Mouse (Mus musculus) stomach, embryonic 14.5 days (tissue): ENCODE data around the gene Kcnip4. TPM values are rescaled to one million over a fixed set of nuclear protein-coding genes. Genes with fewer than 3 reads are reported as not detected.

ENCODE experiments used
- ATAC-seq: fragments of 200-750 bp; cut with Nextera tagmentation; 2 replicates; pipeline ENCODE4 v1.8.0; 2017; ENCODE audit warnings: low read depth, moderate TSS enrichment; ENCODE audit not compliant: insufficient number of reproducible peaks, insufficient read depth, low FRiP score
- H3K27ac ChIP-seq: fragments of 300-500 bp; sonication (generic); 2 replicates; pipeline ENCODE4 v1.5.1; 2014; ENCODE audit warnings: mild to moderate bottlenecking, low read length, moderate library complexity, mixed read lengths
- H3K27me3 ChIP-seq: fragments of 300-500 bp; sonication (generic); 2 replicates; pipeline ENCODE4 v1.6.1; 2014; ENCODE audit warnings: low read length, control low read depth, mixed read lengths; ENCODE audit not compliant: control insufficient read depth, insufficient read depth
- H3K36me3 ChIP-seq: fragments of 300-500 bp; sonication (generic); 2 replicates; pipeline ENCODE4 v1.6.1; 2014; ENCODE audit warnings: mild to moderate bottlenecking, control low read depth, low read length, moderate library complexity, mixed read lengths; ENCODE audit not compliant: control insufficient read depth, insufficient read depth
- H3K4me1 ChIP-seq: fragments of 300-500 bp; sonication (generic); 2 replicates; pipeline ENCODE4 v1.6.1; 2014; ENCODE audit warnings: low read length, control low read depth, mixed read lengths; ENCODE audit not compliant: control insufficient read depth, insufficient read depth
- H3K4me2 ChIP-seq: fragments of 300-500 bp; sonication (generic); replicated peaks from 2 replicates; pipeline ENCODE4 v1.6.1; 2014; ENCODE audit warnings: low read depth, low read length, control low read depth
- H3K4me3 ChIP-seq: fragments of 300-500 bp; sonication (generic); 2 replicates; pipeline ENCODE4 v1.5.1; 2014; ENCODE audit warnings: low read depth, low read length, control low read depth
- H3K9ac ChIP-seq: fragments of 300-500 bp; sonication (generic); replicated peaks from 2 replicates; pipeline ENCODE4 v1.6.1; 2014; ENCODE audit warnings: low read depth, mild to moderate bottlenecking, control low read depth, low read length, moderate library complexity, mixed read lengths
- H3K9me3 ChIP-seq: fragments of 300-500 bp; sonication (generic); 2 replicates; pipeline ENCODE4 v1.6.1; 2016; ENCODE audit warnings: low read depth, low read length, control low read depth; ENCODE audit not compliant: control insufficient read depth
- WGBS: fragments of 180-500 bp; shearing (Covaris S2); extraction: QIAGEN DNeasy Blood & Tissue Kit; methylation state at CpG from one replicate; pipeline ENCODE4 v1.1.7; 2014; 5-methylcytosine and 5-hydroxymethylcytosine counted together
- polyA plus RNA-seq: library from polyadenylated mRNA; unstranded; fragments of >200 nt; fragmentation: Nextera tagmentation; extraction: Ambion mirVana; gene quantifications from 2 replicates; pipeline ENCODE4 v1.2.1, GENCODE M21; 2014

Gene Kcnip4
- polyA plus RNA-seq, 1 experiment from 2014 or later: 6.1 TPM

GRCm38 (mm10) chr5:49305321-49305720 lies 219.4 kb downstream of the Kcnip4 start:
- no peaks in the 10 kb centered on the region for H3K36me3 ChIP-seq
- no peak overlapping the region for H3K4me2 ChIP-seq
- no peaks in the 10 kb centered on the region for H3K4me1 ChIP-seq
- no peak overlapping the region for H3K9ac ChIP-seq
- WGBS: 75% methylated on average over 2 of the region's 2 CpGs
- no peaks in the 10 kb centered on the region for H3K9me3 ChIP-seq
- ATAC-seq: no peak
- no peak overlapping the region for H3K4me3 ChIP-seq
- no peak overlapping the region for H3K27ac ChIP-seq
- H3K27me3 ChIP-seq: no peaks in the 10 kb centered on the region

DNA sequence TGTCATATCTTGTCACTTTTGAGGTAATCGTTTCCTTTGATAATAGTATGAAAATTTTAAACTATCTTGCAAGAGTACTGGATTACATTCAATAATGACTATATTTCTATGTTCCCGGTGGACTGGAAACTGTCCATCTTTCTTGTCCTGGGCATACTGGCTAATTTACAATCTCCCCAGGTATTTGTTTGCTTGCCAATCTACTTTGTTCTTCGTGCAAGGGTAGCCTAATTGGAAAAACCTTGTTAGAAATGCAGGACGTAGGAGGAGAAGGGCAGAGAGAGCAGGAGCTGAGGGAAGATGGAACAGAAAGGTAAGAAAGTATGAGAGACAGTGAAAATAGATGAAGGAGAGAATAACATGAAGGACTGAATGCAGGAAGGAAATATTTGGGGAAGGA lies 226.1 kb downstream of the Kcnip4 start:
- Histone ChIP-seq H3K9me3 (no peaks in the 10 kb centered on the region), H3K27me3 (no peaks in the 10 kb centered on the region), H3K27ac (no peak overlapping the region), H3K4me3 (no peak overlapping the region), H3K9ac (no peak overlapping the region), H3K36me3 (no peaks in the 10 kb centered on the region), H3K4me1 (no peaks in the 10 kb centered on the region), H3K4me2 (no peak overlapping the region)
- 78% methylated on average over 4 of the region's 4 CpGs for WGBS
- no peak for ATAC-seq

GRCm38 (mm10) chr5:49292421-49292820 lies 232.3 kb downstream of the Kcnip4 start:
- H3K4me3 ChIP-seq: no peak overlapping the region
- no peak overlapping the region for H3K4me2 ChIP-seq
- no peaks in the 10 kb centered on the region for H3K36me3 ChIP-seq
- H3K9me3 ChIP-seq: no peaks in the 10 kb centered on the region
- H3K4me1 ChIP-seq: no peaks in the 10 kb centered on the region
- no peaks in the 10 kb centered on the region for H3K27me3 ChIP-seq
- no peak overlapping the region for H3K9ac ChIP-seq
- no peak for ATAC-seq
- no peak overlapping the region for H3K27ac ChIP-seq
- WGBS: 88% methylated on average over 2 of the region's 2 CpGs

- Histone ChIP-seq H3K9me3 (no peaks in the 10 kb centered on the region), H3K9ac (no peak overlapping the region), H3K27me3 (no peaks in the 10 kb centered on the region), H3K36me3 (no peaks in the 10 kb centered on the region), H3K27ac (no peak overlapping the region), H3K4me1 (no peaks in the 10 kb centered on the region), H3K4me3 (no peak overlapping the region), H3K4me2 (no peak overlapping the region)
- no peak for ATAC-seq
- WGBS: 86% methylated on average over 3 of the region's 3 CpGs
These were observed 232.9 kb downstream of the Kcnip4 start for GRCm38 (mm10) chr5:49291801-49292200.

DNA sequence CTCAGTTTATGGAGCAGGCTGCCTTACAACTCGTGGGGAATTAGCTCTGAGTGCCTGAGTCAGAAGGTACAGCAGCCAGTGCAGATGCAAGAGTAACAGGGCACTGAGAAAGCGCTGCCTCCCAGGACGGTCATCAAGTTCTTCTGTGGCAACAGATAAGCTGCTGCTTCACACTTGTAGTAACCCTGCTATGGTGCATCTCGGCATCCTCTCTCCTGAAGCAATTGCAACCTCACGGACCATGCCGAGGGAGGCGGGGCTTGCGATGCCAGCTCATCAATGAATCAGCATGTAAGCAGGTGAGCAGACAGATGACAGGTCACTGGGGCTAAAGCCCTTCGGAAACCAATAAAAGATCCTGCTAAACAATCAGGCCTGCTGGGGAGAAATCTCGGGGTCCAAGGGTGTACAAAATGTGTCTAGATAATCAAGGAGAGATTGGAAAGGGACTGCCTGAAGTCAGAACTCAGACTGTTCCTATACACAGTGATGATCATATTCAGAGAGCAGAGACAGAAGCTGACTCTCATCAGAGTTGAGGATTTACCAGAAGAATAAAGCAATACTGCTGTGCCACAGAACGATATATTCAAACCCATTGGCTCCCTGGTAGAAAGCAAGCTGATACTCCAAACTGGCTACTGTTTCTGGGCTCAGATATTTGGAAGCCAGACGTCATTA lies 239.1 kb downstream of the Kcnip4 start:
- Histone ChIP-seq H3K36me3 (no peaks in the 10 kb centered on the region), H3K4me2 (peak overlapping the region; percentile 27), H3K9ac (no peak overlapping the region), H3K27ac (no peak overlapping the region), H3K4me3 (no peak overlapping the region), H3K27me3 (no peaks in the 10 kb centered on the region), H3K4me1 (peaks cover 6% of the 10 kb centered on the region; the same call in 1 of the 2 replicates), H3K9me3 (no peaks in the 10 kb centered on the region)
- 19% methylated on average over 12 of the region's 12 CpGs for WGBS
- no peak for ATAC-seq

GRCm38 (mm10) chr5:49284776-49285175 lies 239.9 kb downstream of the Kcnip4 start:
- H3K4me3 ChIP-seq: no peak overlapping the region
- H3K9ac ChIP-seq: no peak overlapping the region

DNA sequence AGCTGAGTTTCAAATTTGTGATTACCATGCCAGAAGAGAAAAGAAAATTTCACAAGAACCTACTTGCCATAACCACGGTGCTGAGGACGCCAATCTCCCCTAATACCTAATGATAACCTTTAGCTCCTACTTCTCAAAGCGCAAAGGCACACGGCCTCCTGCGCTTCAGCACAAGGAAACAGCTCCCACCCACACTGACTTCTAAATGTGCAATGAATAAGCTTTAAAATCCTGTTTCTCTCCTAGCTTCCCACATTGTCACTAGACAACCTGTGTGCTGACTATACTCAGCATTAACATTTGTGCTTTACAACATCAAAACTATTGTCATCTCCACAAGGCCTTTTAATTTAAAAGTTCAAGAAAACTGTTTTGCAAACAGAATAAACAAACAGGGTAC lies 241.3 kb downstream of the Kcnip4 start:
- no peak overlapping the region for H3K4me2 ChIP-seq
- H3K36me3 ChIP-seq: no peaks in the 10 kb centered on the region
- no peaks in the 10 kb centered on the region for H3K9me3 ChIP-seq
- ATAC-seq: no peak
- peaks cover 6% of the 10 kb centered on the region; the same call in 1 of the 2 replicates for H3K4me1 ChIP-seq
- no peak overlapping the region for H3K9ac ChIP-seq
- H3K27ac ChIP-seq: no peak overlapping the region
- H3K27me3 ChIP-seq: no peaks in the 10 kb centered on the region
- H3K4me3 ChIP-seq: no peak overlapping the region
- WGBS: 55% methylated on average over 5 of the region's 5 CpGs

More at GRCm38 (mm10) chr5:49284776-49285175, 239.9 kb downstream of the Kcnip4 start:
- Histone ChIP-seq H3K27ac (no peak overlapping the region), H3K27me3 (no peaks in the 10 kb centered on the region), H3K4me2 (peak overlapping the region; percentile 29), H3K36me3 (no peaks in the 10 kb centered on the region), H3K9me3 (no peaks in the 10 kb centered on the region), H3K4me1 (peaks cover 6% of the 10 kb centered on the region; the same call in 1 of the 2 replicates)
- no peak for ATAC-seq
- WGBS: 53% methylated on average over 6 of the region's 6 CpGs

GRCm38 (mm10) chr5:49271864-49272263 lies 252.8 kb downstream of the Kcnip4 start:
- H3K27me3 ChIP-seq: no peaks in the 10 kb centered on the region
- H3K36me3 ChIP-seq: no peaks in the 10 kb centered on the region
- no peak overlapping the region for H3K4me3 ChIP-seq
- no peak overlapping the region for H3K9ac ChIP-seq
- H3K27ac ChIP-seq: no peak overlapping the region
- ATAC-seq: no peak
- no peaks in the 10 kb centered on the region for H3K9me3 ChIP-seq
- no peaks in the 10 kb centered on the region for H3K4me1 ChIP-seq
- no peak overlapping the region for H3K4me2 ChIP-seq

- Histone ChIP-seq H3K4me3 (no peak overlapping the region), H3K27ac (no peak overlapping the region)
- ATAC-seq: no peak
These were observed 255.9 kb downstream of the Kcnip4 start for GRCm38 (mm10) chr5:49268807-49269206.

More at GRCm38 (mm10) chr5:49268807-49269206, 255.9 kb downstream of the Kcnip4 start:
- H3K4me1 ChIP-seq: no peaks in the 10 kb centered on the region
- WGBS: 88% methylated on average over 8 of the region's 8 CpGs
- no peaks in the 10 kb centered on the region for H3K36me3 ChIP-seq
- H3K4me2 ChIP-seq: no peak overlapping the region
- H3K27me3 ChIP-seq: no peaks in the 10 kb centered on the region
- H3K9ac ChIP-seq: no peak overlapping the region
- no peaks in the 10 kb centered on the region for H3K9me3 ChIP-seq
